Mouse (Mus musculus): ENCODE results near the gene Ubap2l. TPM values are rescaled to one million over a fixed set of nuclear protein-coding genes. Genes with fewer than 3 reads are reported as not detected.

Gene Ubap2l
- polyA plus RNA-seq, 1 experiment from 2014 or later, result 174 TPM

DNA sequence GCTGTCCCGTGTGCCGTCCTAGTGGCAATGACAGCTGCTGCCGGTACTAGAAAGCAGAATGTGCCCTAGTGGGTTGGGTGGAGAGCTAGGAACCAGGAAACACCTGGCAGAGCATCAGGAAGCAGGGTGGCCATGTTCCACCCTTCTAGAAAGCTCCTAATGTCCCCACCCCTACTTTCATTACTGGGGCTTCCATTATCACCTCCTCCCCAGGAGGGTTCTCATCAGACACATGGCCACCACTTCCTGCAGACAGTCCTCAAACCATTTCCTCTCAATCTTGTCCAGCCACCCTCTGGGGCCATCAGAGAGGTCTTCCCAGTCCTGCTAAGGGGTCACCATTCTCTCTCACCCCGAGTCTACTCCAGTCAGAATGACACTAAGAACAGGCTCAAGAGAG, 91.0 kb downstream of the Ubap2l start:
- ATAC-seq (ENCODE audit: low FRiP score, low TSS enrichment) (no peak), DNase-seq (no peak)
- peak overlapping the region; percentile 46; the same call in 1 of the 2 replicates for H3K27ac ChIP-seq (replicated peaks; ENCODE audit: low read depth, low read length)
- WGBS, result 56% methylated on average over 4 of the region's 4 CpGs
- peaks cover 24% of the 10 kb centered on the region for H3K36me3 ChIP-seq (ENCODE audit: control insufficient read depth, insufficient read depth, low read length)
- no peak overlapping the region; the same call in 1 of the 2 replicates for H3K9ac ChIP-seq (replicated peaks; ENCODE audit: low read length)
- no peaks in the 10 kb centered on the region for H3K27me3 ChIP-seq (ENCODE audit: control insufficient read depth, insufficient read depth, low read length)
- peaks cover 44% of the 10 kb centered on the region for H3K4me1 ChIP-seq (ENCODE audit: control insufficient read depth, insufficient read depth, low read length)
- H3K9me3 ChIP-seq (ENCODE audit: control insufficient read depth, low read length), result no peaks in the 10 kb centered on the region
- peak overlapping the region; percentile 97 for H3K4me3 ChIP-seq (replicated peaks; ENCODE audit: low read depth, low read length)
- H3K4me2 ChIP-seq (ENCODE audit: low read length), result peak overlapping the region; percentile 91

DNA sequence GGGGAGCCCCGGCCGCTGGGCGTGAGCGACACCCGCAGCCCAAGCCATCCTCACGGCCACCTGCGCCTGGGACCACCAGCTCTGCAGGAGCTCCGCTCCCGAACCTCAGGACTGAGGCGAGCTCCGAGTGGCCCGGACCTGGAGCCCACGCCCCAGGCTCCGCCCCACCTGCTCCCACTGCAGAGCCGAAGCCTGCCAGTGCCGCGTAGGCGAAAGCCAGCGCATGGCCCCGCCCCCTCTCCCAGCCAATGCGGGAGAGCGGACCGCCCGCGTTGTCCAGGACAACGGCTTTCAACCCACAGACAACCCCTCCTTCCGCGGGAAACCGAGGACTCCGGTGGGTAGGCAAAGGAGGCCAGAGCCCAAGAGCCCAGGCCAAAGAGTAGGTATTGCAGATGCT, 92.0 kb downstream of the Ubap2l start:
- Histone ChIP-seq H3K27me3 (ENCODE audit: control insufficient read depth, insufficient read depth, low read length) (no peaks in the 10 kb centered on the region), H3K4me2 (ENCODE audit: low read length) (peak overlapping the region; percentile 91), H3K27ac (replicated peaks; ENCODE audit: low read depth, low read length) (peak overlapping the region; percentile 46), H3K4me3 (replicated peaks; ENCODE audit: low read depth, low read length) (peak overlapping the region; percentile 97), H3K9ac (replicated peaks; ENCODE audit: low read length) (peak overlapping the region; percentile 65), H3K4me1 (ENCODE audit: control insufficient read depth, insufficient read depth, low read length) (peaks cover 44% of the 10 kb centered on the region), H3K36me3 (ENCODE audit: control insufficient read depth, insufficient read depth, low read length) (peaks cover 34% of the 10 kb centered on the region), H3K9me3 (ENCODE audit: control insufficient read depth, low read length) (no peaks in the 10 kb centered on the region)
- peak; percentile 96 for DNase-seq
- under 1% methylated on average over 30 of the region's 30 CpGs for WGBS
- ATAC-seq (ENCODE audit: low FRiP score, low TSS enrichment), result peak; percentile 92

DNA sequence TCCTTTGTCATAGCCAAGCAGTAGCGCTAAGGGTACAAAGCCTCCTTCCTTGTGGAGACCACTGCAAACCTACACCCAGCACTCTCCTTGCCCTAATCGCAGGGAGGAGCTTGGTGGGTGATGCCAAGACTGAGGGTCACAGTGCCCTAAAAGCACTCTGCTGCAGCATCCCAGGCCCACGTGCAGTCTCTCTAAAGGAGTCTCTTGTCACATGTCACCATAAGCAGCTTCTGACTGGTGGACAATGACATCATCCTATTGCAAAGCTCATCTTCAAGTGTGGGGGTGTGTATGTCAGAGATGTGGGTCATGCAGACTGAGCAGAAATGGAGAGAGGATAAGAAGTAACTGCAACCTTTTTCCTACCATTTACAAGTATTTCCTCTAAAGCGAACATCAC, 93.0 kb downstream of the Ubap2l start:
- DNase-seq (peak; percentile 36), ATAC-seq (ENCODE audit: low FRiP score, low TSS enrichment) (no peak)
- Histone ChIP-seq H3K27ac (replicated peaks; ENCODE audit: low read depth, low read length) (no peak overlapping the region), H3K9me3 (ENCODE audit: control insufficient read depth, low read length) (no peaks in the 10 kb centered on the region), H3K36me3 (ENCODE audit: control insufficient read depth, insufficient read depth, low read length) (peaks cover 43% of the 10 kb centered on the region), H3K9ac (replicated peaks; ENCODE audit: low read length) (no peak overlapping the region; the same call in 1 of the 2 replicates), H3K27me3 (ENCODE audit: control insufficient read depth, insufficient read depth, low read length) (no peaks in the 10 kb centered on the region), H3K4me2 (ENCODE audit: low read length) (peak overlapping the region; percentile 91), H3K4me3 (replicated peaks; ENCODE audit: low read depth, low read length) (peak overlapping the region; percentile 97; the same call in 1 of the 2 replicates), H3K4me1 (ENCODE audit: control insufficient read depth, insufficient read depth, low read length) (peaks cover 36% of the 10 kb centered on the region)
- 64% methylated on average over 4 of the region's 4 CpGs for WGBS

DNA sequence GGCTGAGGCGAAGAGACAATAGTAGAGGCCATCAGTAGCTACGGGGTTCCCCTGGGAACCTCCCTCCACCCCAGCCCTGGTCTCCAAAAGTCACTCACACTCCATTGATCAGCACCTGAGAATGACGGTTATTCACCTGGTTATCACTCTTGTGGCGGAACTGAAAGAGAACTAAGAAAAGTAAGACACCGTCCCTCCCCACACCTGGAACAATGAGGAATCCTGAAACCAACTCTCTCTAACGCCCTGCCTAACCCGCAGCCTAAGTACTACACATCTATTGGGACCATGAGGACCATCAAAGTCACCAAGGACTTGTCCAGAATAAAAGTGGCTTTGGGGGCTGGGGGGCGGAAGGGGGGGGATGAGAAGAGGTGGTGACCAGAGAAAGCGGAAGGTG, 94.5 kb downstream of the Ubap2l start:
- no peak overlapping the region for H3K27ac ChIP-seq (replicated peaks; ENCODE audit: low read depth, low read length)
- no peaks in the 10 kb centered on the region for H3K9me3 ChIP-seq (ENCODE audit: control insufficient read depth, low read length)
- WGBS, result 92% methylated on average over 9 of the region's 9 CpGs
- no peak for DNase-seq
- no peak for ATAC-seq (ENCODE audit: low FRiP score, low TSS enrichment)
- H3K4me1 ChIP-seq (ENCODE audit: control insufficient read depth, insufficient read depth, low read length), result peaks cover 29% of the 10 kb centered on the region
- no peak overlapping the region for H3K9ac ChIP-seq (replicated peaks; ENCODE audit: low read length)
- H3K27me3 ChIP-seq (ENCODE audit: control insufficient read depth, insufficient read depth, low read length), result no peaks in the 10 kb centered on the region
- H3K4me2 ChIP-seq (ENCODE audit: low read length), result no peak overlapping the region
- H3K4me3 ChIP-seq (replicated peaks; ENCODE audit: low read depth, low read length), result no peak overlapping the region
- H3K36me3 ChIP-seq (ENCODE audit: control insufficient read depth, insufficient read depth, low read length), result peaks cover 56% of the 10 kb centered on the region

DNA sequence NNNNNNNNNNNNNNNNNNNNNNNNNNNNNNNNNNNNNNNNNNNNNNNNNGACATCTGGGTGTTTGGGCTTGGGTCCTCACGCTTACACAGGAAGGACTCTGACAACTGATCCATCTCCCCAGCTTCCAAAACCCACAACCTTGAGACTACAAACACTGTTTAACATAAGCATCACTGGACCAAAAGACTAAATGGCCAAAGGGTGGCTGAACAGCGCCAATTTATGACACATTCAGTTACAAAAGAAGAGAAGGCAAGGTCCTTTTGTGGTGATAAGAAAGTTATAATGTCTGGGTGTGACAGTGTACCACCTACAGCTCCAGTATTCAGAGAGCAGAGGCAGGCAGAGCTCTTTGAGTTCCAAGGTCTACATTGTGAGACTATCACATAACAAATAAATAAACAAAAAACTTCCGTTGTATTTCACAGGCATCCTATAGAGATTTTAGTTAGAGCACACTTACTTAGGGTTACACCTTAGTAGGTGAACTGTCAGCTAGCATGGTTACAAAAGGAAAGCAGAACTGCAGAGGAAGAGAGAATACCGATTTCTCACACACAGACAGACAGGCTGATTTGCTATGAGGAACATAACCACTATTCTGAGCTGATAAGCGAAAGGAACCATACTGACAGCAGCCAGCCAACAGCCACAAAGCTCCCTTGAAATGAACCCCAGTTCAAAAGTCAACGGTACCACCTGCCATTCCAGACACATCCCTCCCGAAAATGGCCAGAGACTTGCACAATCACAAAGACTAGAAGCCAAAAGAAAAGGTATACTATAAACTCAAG, 96.1 kb downstream of the Ubap2l start:
- Histone ChIP-seq H3K27ac (replicated peaks; ENCODE audit: low read depth, low read length) (no peak overlapping the region), H3K4me3 (replicated peaks; ENCODE audit: low read depth, low read length) (no peak overlapping the region), H3K4me2 (ENCODE audit: low read length) (no peak overlapping the region), H3K27me3 (ENCODE audit: control insufficient read depth, insufficient read depth, low read length) (no peaks in the 10 kb centered on the region), H3K9me3 (ENCODE audit: control insufficient read depth, low read length) (no peaks in the 10 kb centered on the region), H3K36me3 (ENCODE audit: control insufficient read depth, insufficient read depth, low read length) (peaks cover 71% of the 10 kb centered on the region), H3K9ac (replicated peaks; ENCODE audit: low read length) (no peak overlapping the region), H3K4me1 (ENCODE audit: control insufficient read depth, insufficient read depth, low read length) (peaks cover 17% of the 10 kb centered on the region)
- no peak for DNase-seq
- no peak for ATAC-seq (ENCODE audit: low FRiP score, low TSS enrichment)
- 95% methylated on average over 7 of the region's 7 CpGs for WGBS

DNA sequence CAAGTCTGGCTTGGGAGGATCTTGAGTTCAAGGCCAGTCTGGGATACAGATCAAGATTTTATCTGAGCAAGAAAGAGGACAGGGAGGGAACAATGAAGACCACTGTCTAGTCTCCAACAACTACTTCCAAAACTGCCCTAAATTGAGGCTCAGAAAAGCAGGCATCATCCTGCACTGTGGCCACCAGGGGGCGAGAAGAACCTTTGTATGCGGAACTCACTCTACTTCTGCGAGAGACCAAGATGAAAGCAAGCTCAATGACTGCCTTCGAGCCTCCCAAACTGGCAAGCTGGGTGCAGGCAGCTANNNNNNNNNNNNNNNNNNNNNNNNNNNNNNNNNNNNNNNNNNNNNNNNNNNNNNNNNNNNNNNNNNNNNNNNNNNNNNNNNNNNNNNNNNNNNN, 99.0 kb downstream of the Ubap2l start:
- ATAC-seq (ENCODE audit: low FRiP score, low TSS enrichment) (no peak), DNase-seq (peak; percentile 91)
- peaks cover 96% of the 10 kb centered on the region for H3K36me3 ChIP-seq (ENCODE audit: control insufficient read depth, insufficient read depth, low read length)
- H3K4me1 ChIP-seq (ENCODE audit: control insufficient read depth, insufficient read depth, low read length), result no peaks in the 10 kb centered on the region
- no peaks in the 10 kb centered on the region for H3K9me3 ChIP-seq (ENCODE audit: control insufficient read depth, low read length)
- no peaks in the 10 kb centered on the region for H3K27me3 ChIP-seq (ENCODE audit: control insufficient read depth, insufficient read depth, low read length)
- H3K4me3 ChIP-seq (replicated peaks; ENCODE audit: low read depth, low read length), result no peak overlapping the region
- no peak overlapping the region for H3K4me2 ChIP-seq (ENCODE audit: low read length)
- H3K9ac ChIP-seq (replicated peaks; ENCODE audit: low read length), result no peak overlapping the region
- WGBS, result 4% methylated on average over 4 of the region's 4 CpGs
- no peak overlapping the region for H3K27ac ChIP-seq (replicated peaks; ENCODE audit: low read depth, low read length)

MicroRNA genes within 50 kb of the gene (microRNA counts, 519-probe panel; counts per million panel counts)
- 4,996 counts per million, percentile 50 among the panel's probes with 10 or more counts for microRNA mmu-miR-190b

Small RNA genes within 50 kb of the gene (microRNA-seq; reads per million reads assigned to microRNA genes)
- gene Mir190b (21.6 reads per million, percentile 41 among the genes with 10 or more reads in this experiment), gene Mir7669 (1.6 reads per million, percentile 6 among the genes with 10 or more reads in this experiment)

Other genes starting within 250 kb of the Ubap2l start
- 0.57 and 2.0 TPM in 2 replicates for gene She, start 221.3 kb downstream of the Ubap2l start, polyA plus RNA-seq (2014; fragmentation: Nextera tagmentation; extraction: Ambion mirVana)
- 0.27 and 0.66 TPM in 2 replicates for gene Il6ra, start 139.4 kb downstream of the Ubap2l start, polyA plus RNA-seq (2014; fragmentation: Nextera tagmentation; extraction: Ambion mirVana)
- 13.6 and 14.7 TPM in 2 replicates for gene Atp8b2, start 89.1 kb downstream of the Ubap2l start, polyA plus RNA-seq (2014; fragmentation: Nextera tagmentation; extraction: Ambion mirVana)
- 111 and 114 TPM in 2 replicates for gene Hax1, start 53.8 kb downstream of the Ubap2l start, polyA plus RNA-seq (2014; fragmentation: Nextera tagmentation; extraction: Ambion mirVana)
- gene 4933434E20Rik, start 992 bp downstream of the Ubap2l start, polyA plus RNA-seq (2014; fragmentation: Nextera tagmentation; extraction: Ambion mirVana), result 229 and 241 TPM in 2 replicates
- gene Tpm3, start 20.0 kb upstream of the Ubap2l start, polyA plus RNA-seq (2014; fragmentation: Nextera tagmentation; extraction: Ambion mirVana), result 333 and 357 TPM in 2 replicates
- 0.18 and 0.61 TPM in 2 replicates for gene Nup210l, start 51.5 kb upstream of the Ubap2l start, polyA plus RNA-seq (2014; fragmentation: Nextera tagmentation; extraction: Ambion mirVana)
- gene Rps27, start 161.0 kb upstream of the Ubap2l start, polyA plus RNA-seq (2014; fragmentation: Nextera tagmentation; extraction: Ambion mirVana), result 1,026 and 1,236 TPM in 2 replicates
- 10.7 and 11.7 TPM in 2 replicates for gene Rab13, start 161.1 kb upstream of the Ubap2l start, polyA plus RNA-seq (2014; fragmentation: Nextera tagmentation; extraction: Ambion mirVana)
- gene Jtb, start 179.0 kb upstream of the Ubap2l start, polyA plus RNA-seq (2014; fragmentation: Nextera tagmentation; extraction: Ambion mirVana), result 102 and 114 TPM in 2 replicates
- gene Creb3l4, start 190.9 kb upstream of the Ubap2l start, polyA plus RNA-seq (2014; fragmentation: Nextera tagmentation; extraction: Ambion mirVana), result 2.1 and 2.7 TPM in 2 replicates
- 44.0 and 46.6 TPM in 2 replicates for gene Slc39a1, start 195.5 kb upstream of the Ubap2l start, polyA plus RNA-seq (2014; fragmentation: Nextera tagmentation; extraction: Ambion mirVana)
- gene Crtc2, start 201.5 kb upstream of the Ubap2l start, polyA plus RNA-seq (2014; fragmentation: Nextera tagmentation; extraction: Ambion mirVana), result 11.4 and 12.9 TPM in 2 replicates
- gene Dennd4b, start 212.6 kb upstream of the Ubap2l start, polyA plus RNA-seq (2014; fragmentation: Nextera tagmentation; extraction: Ambion mirVana), result 7.3 and 7.6 TPM in 2 replicates
- 16.0 and 22.9 TPM in 2 replicates for gene Gatad2b, start 240.6 kb upstream of the Ubap2l start, polyA plus RNA-seq (2014; fragmentation: Nextera tagmentation; extraction: Ambion mirVana)

All from midbrain, embryonic 14.5 days (tissue).